Mouse (Mus musculus) kidney, adult 2 months (tissue): Measurements from ENCODE around the gene Slc22a14.

Experiments
- CTCF ChIP-seq: fragments of 200-500 bp; conservative IDR thresholded peaks from 2 replicates; pipeline ENCODE4 v1.5.1; 2011; ENCODE audit warnings: low read depth, mild to moderate bottlenecking, control low read depth, low read length, moderate library complexity, mixed read lengths; ENCODE audit not compliant: insufficient read depth, insufficient read length
- POLR2A ChIP-seq: fragments of 200-500 bp; IDR thresholded peaks from one replicate; pipeline ENCODE4 v1.6.1; 2011; ENCODE audit warnings: low read depth, low read length, control low read depth

DNA sequence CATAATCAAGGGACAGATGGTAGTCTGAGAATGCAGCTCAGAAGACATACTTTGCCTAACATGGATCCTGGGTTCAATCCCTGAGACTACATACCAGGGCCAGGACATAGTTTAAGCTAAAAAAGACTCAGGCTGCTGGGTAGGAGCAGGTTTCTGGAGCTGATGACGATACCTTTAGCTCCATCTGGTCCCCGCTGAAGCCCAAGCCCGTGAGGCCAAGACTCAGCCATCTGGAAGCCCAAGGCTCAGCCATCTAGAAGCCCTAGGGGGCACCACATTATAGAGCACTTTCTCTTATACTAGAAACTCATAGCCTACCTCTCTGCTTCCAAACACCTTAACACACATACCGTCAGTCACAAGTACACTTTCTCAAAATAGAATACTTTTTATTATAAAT, 29.8 kb downstream of the Slc22a14 start:
- no peak for TF ChIP-seq POLR2A
- no peak for TF ChIP-seq CTCF
